Mouse (Mus musculus) layer of hippocampus, adult 9-10 months (tissue): Measurements from ENCODE around the gene Cypt4.
"Not testable (repeated sequence)": the region's sequence is repeated elsewhere in the genome, so short reads cannot be mapped to it uniquely, and the experiment has no call there.

Source experiments
- DNase-seq: peaks from one replicate; pipeline ENCODE4 v3.0.0; 2022; ENCODE audit warnings: low spot score

Cypt4 gene

DNA sequence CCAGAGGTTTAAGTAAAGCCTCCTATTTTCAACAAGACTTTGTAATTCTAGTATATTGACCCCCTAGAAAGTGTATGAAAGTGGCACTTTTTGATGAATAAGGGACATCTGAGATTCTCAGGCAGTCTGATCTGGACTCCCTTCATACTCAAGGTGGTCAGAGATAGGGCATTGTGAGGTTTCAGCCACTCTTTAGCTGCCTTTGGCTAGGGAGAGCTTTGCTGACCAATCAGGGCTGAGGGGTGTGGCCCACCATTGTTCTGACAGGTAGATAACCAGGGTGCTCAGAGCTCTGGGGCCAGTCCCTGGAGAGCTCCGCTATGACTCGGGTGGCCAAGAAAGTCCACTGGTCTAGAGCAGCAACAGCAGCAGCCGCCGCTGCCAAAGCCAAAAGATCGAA is at the start of gene Cypt4:
Gene Cypt4, plus strand, starts transcription at position 301 of the 400 bp plus-strand sequence.
- no peak for DNase-seq

- DNase-seq = not testable (repeated sequence)
Observed at GRCm38 (mm10) chr9:24637341-24637740, 12.3 kb downstream of the Cypt4 start.
